Mouse (Mus musculus) embryonic facial prominence, embryonic 11.5 days (tissue): ENCODE data around the gene Bcl11b. TPM values are rescaled to one million over a fixed set of nuclear protein-coding genes. Genes with fewer than 3 reads are reported as not detected.
A peak's percentile ranks its signal among the peaks of the same experiment; 100 is the strongest.

Experiments
- ATAC-seq: fragments of 200-750 bp; cut with Nextera tagmentation; replicated peaks from 2 replicates; pipeline ENCODE4 v1.8.0; 2017; ENCODE audit warnings: low read depth; ENCODE audit not compliant: insufficient number of reproducible peaks, low FRiP score, low TSS enrichment
- DNase-seq: peaks from one replicate; pipeline ENCODE4 v3.0.0-alpha.2; 2015; ENCODE audit warnings: low spot score
- H3K27ac ChIP-seq: fragments of 300-500 bp; sonication (generic); replicated peaks from 2 replicates; pipeline ENCODE4 v1.5.1; 2014; ENCODE audit warnings: mild to moderate bottlenecking, low read depth, low read length, control low read depth
- H3K27me3 ChIP-seq: fragments of 300-500 bp; sonication (generic); 2 replicates; pipeline ENCODE4 v1.6.1; 2014; ENCODE audit warnings: mild to moderate bottlenecking, low read length, moderate library complexity, mixed read lengths; ENCODE audit not compliant: control insufficient read depth, insufficient read depth
- H3K36me3 ChIP-seq: fragments of 300-500 bp; sonication (generic); replicated peaks from 2 replicates; pipeline ENCODE4 v1.6.1; 2014; ENCODE audit warnings: low read depth, mild to moderate bottlenecking, low read length, moderate library complexity, mixed read lengths; ENCODE audit not compliant: control insufficient read depth, insufficient read depth
- H3K4me1 ChIP-seq: fragments of 300-500 bp; sonication (generic); 2 replicates; pipeline ENCODE4 v1.6.1; 2014; ENCODE audit warnings: low read length, mixed read lengths; ENCODE audit not compliant: control insufficient read depth, insufficient read depth
- H3K4me2 ChIP-seq: fragments of 300-500 bp; sonication (generic); 2 replicates; pipeline ENCODE4 v1.6.1; 2014; ENCODE audit warnings: low read depth, mild to moderate bottlenecking, control low read depth, low read length, moderate library complexity
- H3K4me3 ChIP-seq: fragments of 300-500 bp; sonication (generic); 2 replicates; pipeline ENCODE4 v1.5.1; 2014; ENCODE audit warnings: low read depth, low read length, control low read depth
- H3K9ac ChIP-seq: fragments of 300-500 bp; sonication (generic); replicated peaks from 2 replicates; pipeline ENCODE4 v1.6.1; 2014; ENCODE audit warnings: mild to moderate bottlenecking, control low read depth, low read length
- H3K9me3 ChIP-seq: fragments of 300-500 bp; sonication (generic); replicated peaks from 2 replicates; pipeline ENCODE4 v1.6.1; 2016; ENCODE audit warnings: mild to moderate bottlenecking, low read length, inconsistent platforms, mixed read lengths; ENCODE audit not compliant: control insufficient read depth
- WGBS: fragments of 180-500 bp; shearing (Covaris S2); extraction: QIAGEN DNeasy Blood & Tissue Kit; methylation state at CpG from one replicate; pipeline ENCODE4 v1.1.7; 2014; 5-methylcytosine and 5-hydroxymethylcytosine counted together
- polyA plus RNA-seq: library from polyadenylated mRNA; unstranded; fragments of >200 nt; fragmentation: Nextera tagmentation; extraction: Ambion mirVana; gene quantifications from 2 replicates; pipeline ENCODE4 v1.2.1, GENCODE M21; 2014

Bcl11b gene
- polyA plus RNA-seq, 1 experiment from 2014 or later = 14.8 TPM

- Histone ChIP-seq H3K27ac (peak overlapping the region; percentile 95), H3K27me3 (no peaks in the 10 kb centered on the region), H3K4me3 (peak overlapping the region; percentile 30), H3K4me2 (peak overlapping the region; percentile 74), H3K9ac (peak overlapping the region; percentile 74), H3K36me3 (no peaks in the 10 kb centered on the region), H3K9me3 (no peaks in the 10 kb centered on the region), H3K4me1 (peaks cover 41% of the 10 kb centered on the region)
- WGBS = under 1% methylated on average over 51 of the region's 51 CpGs
- DNase-seq = peak; percentile 83
- peak; percentile 69 for ATAC-seq
Observed at GRCm38 (mm10) chr12:107980261-107980961, 23.0 kb downstream of the Bcl11b start.

- Histone ChIP-seq H3K4me2 (peak overlapping the region; percentile 74), H3K4me1 (peaks cover 41% of the 10 kb centered on the region), H3K4me3 (peak overlapping the region; percentile 30), H3K36me3 (no peaks in the 10 kb centered on the region), H3K9ac (peak overlapping the region; percentile 74), H3K27ac (peak overlapping the region; percentile 95), H3K27me3 (no peaks in the 10 kb centered on the region), H3K9me3 (no peaks in the 10 kb centered on the region)
- DNase-seq (peak; percentile 76), ATAC-seq (peak; percentile 34)
- WGBS = under 1% methylated on average over 24 of the region's 28 CpGs
Observed at GRCm38 (mm10) chr12:107979710-107980260, 23.6 kb downstream of the Bcl11b start.

- Histone ChIP-seq H3K36me3 (no peaks in the 10 kb centered on the region), H3K27me3 (no peaks in the 10 kb centered on the region), H3K9me3 (no peaks in the 10 kb centered on the region), H3K9ac (no peak overlapping the region), H3K4me2 (no peak overlapping the region), H3K27ac (no peak overlapping the region), H3K4me3 (no peak overlapping the region), H3K4me1 (peaks cover 42% of the 10 kb centered on the region)
- DNase-seq (no peak), ATAC-seq (no peak)
- 31% methylated on average over 8 of the region's 8 CpGs for WGBS
Observed at GRCm38 (mm10) chr12:107978736-107979255, 24.6 kb downstream of the Bcl11b start.

DNA sequence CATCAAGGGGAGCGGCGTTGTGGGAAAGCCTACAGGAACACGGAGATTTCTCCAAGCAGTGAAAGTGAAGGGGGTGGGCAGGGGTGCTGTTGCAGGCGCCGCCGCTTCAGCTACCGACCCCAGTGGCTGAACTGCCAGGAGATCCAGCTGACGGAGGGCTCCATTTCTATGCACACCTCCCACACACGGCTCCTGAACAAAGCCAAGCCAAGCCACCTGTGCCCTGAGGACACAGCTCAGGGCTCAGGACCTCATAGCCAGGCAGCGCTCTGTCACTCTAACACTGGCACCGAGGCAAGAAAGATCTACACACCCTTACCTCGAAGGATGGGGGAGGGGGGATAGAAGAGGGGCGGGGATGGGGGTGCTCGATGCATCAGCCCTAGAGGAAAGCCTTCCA, 25.3 kb downstream of the Bcl11b start:
- WGBS = 5% methylated on average over 14 of the region's 14 CpGs
- H3K9ac ChIP-seq = no peak overlapping the region; the same call in 1 of the 2 replicates
- H3K36me3 ChIP-seq = no peaks in the 10 kb centered on the region
- H3K4me2 ChIP-seq = 0 out of 2 replicates have a peak overlapping the region, but pooled peaks have one; percentile 17
- H3K9me3 ChIP-seq = no peaks in the 10 kb centered on the region
- ATAC-seq (no peak), DNase-seq (no peak)
- H3K4me1 ChIP-seq = peaks cover 49% of the 10 kb centered on the region
- H3K27me3 ChIP-seq = no peaks in the 10 kb centered on the region
- no peak overlapping the region for H3K4me3 ChIP-seq
- no peak overlapping the region for H3K27ac ChIP-seq

DNA sequence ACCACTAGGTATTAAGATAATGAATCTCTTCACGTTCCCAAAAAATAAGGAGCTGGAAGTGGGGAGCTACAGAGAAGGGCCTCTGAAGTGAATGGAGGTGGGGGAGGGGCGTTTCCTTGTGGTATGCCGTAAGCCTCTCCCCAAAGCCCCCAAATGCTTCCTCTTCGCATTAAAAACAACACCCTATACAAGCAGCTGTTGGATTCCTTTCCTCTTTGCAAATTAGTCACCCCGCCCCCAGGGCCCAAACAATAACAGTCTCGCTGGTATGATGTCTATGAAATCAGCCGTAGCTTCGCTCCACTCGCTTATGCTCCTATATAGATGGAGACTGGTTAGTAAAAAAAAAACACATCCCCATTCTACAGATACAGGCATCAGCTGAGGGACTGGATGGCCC, 25.9 kb downstream of the Bcl11b start:
- no peak for DNase-seq
- peaks cover 50% of the 10 kb centered on the region for H3K4me1 ChIP-seq

GRCm38 (mm10) chr12:107977086-107977485, 26.3 kb downstream of the Bcl11b start:
- DNase-seq (no peak), ATAC-seq (no peak)
- Histone ChIP-seq H3K9ac (no peak overlapping the region; the same call in 1 of the 2 replicates), H3K4me2 (peak overlapping the region; percentile 11), H3K9me3 (no peaks in the 10 kb centered on the region), H3K4me3 (no peak overlapping the region), H3K27ac (no peak overlapping the region), H3K27me3 (no peaks in the 10 kb centered on the region), H3K36me3 (no peaks in the 10 kb centered on the region), H3K4me1 (peaks cover 49% of the 10 kb centered on the region)
- WGBS = 8% methylated on average over 8 of the region's 8 CpGs

More for the DNA sequence above, 25.9 kb downstream of the Bcl11b start:
- Histone ChIP-seq H3K9ac (no peak overlapping the region; the same call in 1 of the 2 replicates), H3K27ac (no peak overlapping the region), H3K4me3 (no peak overlapping the region), H3K36me3 (no peaks in the 10 kb centered on the region), H3K4me2 (peak overlapping the region; percentile 17), H3K27me3 (no peaks in the 10 kb centered on the region), H3K9me3 (no peaks in the 10 kb centered on the region)
- 6% methylated on average over 9 of the region's 9 CpGs for WGBS
- no peak for ATAC-seq

GRCm38 (mm10) chr12:107976571-107977001, 26.8 kb downstream of the Bcl11b start:
- ATAC-seq (no peak), DNase-seq (no peak)
- WGBS = 9% methylated on average over 22 of the region's 22 CpGs
- H3K27ac ChIP-seq = no peak overlapping the region
- peak overlapping the region; percentile 38 for H3K4me2 ChIP-seq
- H3K4me3 ChIP-seq = no peak overlapping the region
- peaks cover 47% of the 10 kb centered on the region for H3K4me1 ChIP-seq
- no peaks in the 10 kb centered on the region for H3K36me3 ChIP-seq
- no peaks in the 10 kb centered on the region for H3K27me3 ChIP-seq
- no peak overlapping the region; the same call in 1 of the 2 replicates for H3K9ac ChIP-seq
- H3K9me3 ChIP-seq = no peaks in the 10 kb centered on the region
